Mouse (Mus musculus) midbrain, embryonic 10.5 days (tissue): Measurements from ENCODE around the gene Nkx2-3. TPM values are rescaled to one million over a fixed set of nuclear protein-coding genes. Genes with fewer than 3 reads are reported as not detected.

Experiments
- DNase-seq: peaks from one replicate; pipeline ENCODE4 v3.0.0-alpha.2; 2017; ENCODE audit warnings: low spot score
- H3K27ac ChIP-seq: fragments of 300-500 bp; sonication (generic); replicated peaks from 2 replicates; pipeline ENCODE4 v1.5.1; 2016; ENCODE audit warnings: mild to moderate bottlenecking
- H3K27me3 ChIP-seq: fragments of 300-500 bp; sonication (generic); 2 replicates; pipeline ENCODE4 v1.6.1; 2016; ENCODE audit warnings: low read depth, mild to moderate bottlenecking; ENCODE audit not compliant: poor library complexity, severe bottlenecking
- H3K36me3 ChIP-seq: fragments of 300-500 bp; sonication (generic); 2 replicates; pipeline ENCODE4 v1.6.1; 2016; ENCODE audit warnings: mild to moderate bottlenecking, moderate library complexity
- H3K4me1 ChIP-seq: fragments of 300-500 bp; sonication (generic); 2 replicates; pipeline ENCODE4 v1.6.1; 2016
- H3K4me3 ChIP-seq: fragments of 300-500 bp; sonication (generic); 2 replicates; pipeline ENCODE4 v1.5.1; 2016; ENCODE audit warnings: mild to moderate bottlenecking, moderate library complexity
- H3K9me3 ChIP-seq: fragments of 300-500 bp; sonication (generic); replicated peaks from 2 replicates; pipeline ENCODE4 v1.6.1; 2016; ENCODE audit warnings: mild to moderate bottlenecking
- WGBS: fragments of 180-500 bp; shearing (Covaris S2); methylation state at CpG from one replicate; pipeline ENCODE4 v1.1.7; 2016; 5-methylcytosine and 5-hydroxymethylcytosine counted together
- polyA plus RNA-seq: library from polyadenylated mRNA; unstranded; fragments of >200 nt; fragmentation: Nextera tagmentation; extraction: Ambion mirVana; gene quantifications from 2 replicates; pipeline ENCODE4 v1.2.1, GENCODE M21; 2016

Gene Nkx2-3
- polyA plus RNA-seq, 1 experiment from 2014 or later, result 0.21 TPM

DNA sequence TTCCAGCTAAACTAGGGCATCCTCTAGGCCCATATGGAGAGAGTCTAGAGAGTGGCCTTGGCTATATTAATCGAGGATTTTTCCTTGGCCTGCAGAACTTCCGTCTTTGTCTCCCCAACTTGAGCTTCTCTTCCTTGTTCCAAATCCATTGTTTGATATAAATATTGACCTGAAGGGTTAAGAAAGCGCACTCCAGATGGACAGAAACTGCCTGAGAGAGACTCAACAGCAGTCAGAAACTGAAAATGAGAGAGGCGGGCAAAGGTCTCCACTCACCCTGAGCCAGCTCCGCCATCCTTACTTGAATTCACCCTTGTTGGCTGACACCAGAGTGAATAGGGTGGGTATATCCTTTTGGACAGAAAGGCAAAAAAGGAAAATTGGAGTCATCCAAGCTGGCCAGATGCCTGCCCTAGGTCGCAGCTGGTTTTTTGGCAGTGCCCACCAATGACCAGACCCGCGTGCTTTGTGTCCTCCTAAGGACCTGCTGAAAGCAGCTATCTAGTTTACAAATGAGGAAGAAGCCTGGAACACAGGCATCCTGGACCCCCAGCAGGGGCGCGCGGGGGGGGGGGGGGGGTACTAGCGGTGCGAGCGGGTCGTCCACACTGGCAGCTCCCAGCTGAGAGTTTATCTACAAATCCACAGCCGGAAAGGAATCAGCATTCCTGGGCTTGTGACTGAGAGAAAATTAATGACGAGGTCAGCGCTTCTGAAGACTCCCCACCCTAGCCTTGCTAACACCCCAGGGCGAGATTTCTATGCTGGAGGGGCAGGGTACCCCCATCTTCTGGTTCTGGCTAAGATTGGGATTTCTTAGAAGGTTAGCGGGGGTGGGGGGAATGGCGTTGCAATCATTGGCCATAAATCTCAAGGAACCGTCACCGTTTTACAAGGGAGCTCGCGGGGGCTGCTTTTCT is 13.1 kb upstream of the Nkx2-3 start:
- peak; percentile 39 for DNase-seq
- 1% methylated on average over 25 of the region's 25 CpGs for WGBS

DNA sequence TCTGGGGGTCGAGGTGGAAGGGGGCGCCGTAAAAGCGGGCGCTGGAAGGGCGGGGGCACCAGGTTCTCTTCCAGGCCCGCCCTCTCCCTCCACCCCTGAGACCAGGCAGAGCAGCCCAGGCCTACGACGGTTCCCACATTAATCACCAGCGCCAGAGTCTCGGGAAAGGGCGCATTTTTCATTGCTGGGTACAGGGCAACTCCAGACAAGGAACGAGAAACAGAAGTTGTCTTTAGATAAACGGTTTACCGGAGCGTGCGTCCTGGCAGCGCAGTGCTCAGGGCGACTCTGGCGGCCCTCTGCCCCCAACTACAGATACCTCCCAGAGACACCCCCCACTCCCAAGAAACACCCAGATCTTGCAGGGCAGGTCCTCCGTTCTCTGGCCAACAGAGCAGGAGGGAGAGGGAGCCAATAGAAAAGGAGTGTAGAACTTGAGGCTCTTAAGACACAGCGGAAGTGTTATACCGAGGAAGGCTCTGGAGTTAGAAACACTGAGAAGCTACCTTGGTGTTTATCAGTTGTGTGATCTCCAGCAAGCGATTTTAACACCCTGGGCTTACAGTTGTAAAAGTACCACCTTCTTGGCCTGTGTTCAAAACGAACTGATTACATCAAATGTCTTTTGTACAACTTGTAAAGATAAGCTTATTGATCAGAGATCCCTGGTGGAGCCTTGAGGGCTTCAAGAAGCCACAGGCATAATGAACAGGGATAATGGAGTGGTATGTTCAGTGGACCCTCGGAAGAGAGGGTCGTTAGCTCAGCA is 12.2 kb upstream of the Nkx2-3 start:
- under 1% methylated on average over 27 of the region's 27 CpGs for WGBS
- no peaks in the 10 kb centered on the region for H3K36me3 ChIP-seq
- peaks cover 24% of the 10 kb centered on the region for H3K4me1 ChIP-seq
- DNase-seq, result peak; percentile 49
- H3K27me3 ChIP-seq, result peaks cover 100% of the 10 kb centered on the region
- H3K27ac ChIP-seq, result no peak overlapping the region
- no peak overlapping the region for H3K4me3 ChIP-seq
- H3K9me3 ChIP-seq, result no peaks in the 10 kb centered on the region

More for the DNA sequence above, 13.1 kb upstream of the Nkx2-3 start:
- H3K27ac ChIP-seq, result no peak overlapping the region
- H3K9me3 ChIP-seq, result no peaks in the 10 kb centered on the region
- H3K36me3 ChIP-seq, result no peaks in the 10 kb centered on the region
- peaks cover 24% of the 10 kb centered on the region for H3K4me1 ChIP-seq
- H3K4me3 ChIP-seq, result no peak overlapping the region
- H3K27me3 ChIP-seq, result peaks cover 100% of the 10 kb centered on the region

DNA sequence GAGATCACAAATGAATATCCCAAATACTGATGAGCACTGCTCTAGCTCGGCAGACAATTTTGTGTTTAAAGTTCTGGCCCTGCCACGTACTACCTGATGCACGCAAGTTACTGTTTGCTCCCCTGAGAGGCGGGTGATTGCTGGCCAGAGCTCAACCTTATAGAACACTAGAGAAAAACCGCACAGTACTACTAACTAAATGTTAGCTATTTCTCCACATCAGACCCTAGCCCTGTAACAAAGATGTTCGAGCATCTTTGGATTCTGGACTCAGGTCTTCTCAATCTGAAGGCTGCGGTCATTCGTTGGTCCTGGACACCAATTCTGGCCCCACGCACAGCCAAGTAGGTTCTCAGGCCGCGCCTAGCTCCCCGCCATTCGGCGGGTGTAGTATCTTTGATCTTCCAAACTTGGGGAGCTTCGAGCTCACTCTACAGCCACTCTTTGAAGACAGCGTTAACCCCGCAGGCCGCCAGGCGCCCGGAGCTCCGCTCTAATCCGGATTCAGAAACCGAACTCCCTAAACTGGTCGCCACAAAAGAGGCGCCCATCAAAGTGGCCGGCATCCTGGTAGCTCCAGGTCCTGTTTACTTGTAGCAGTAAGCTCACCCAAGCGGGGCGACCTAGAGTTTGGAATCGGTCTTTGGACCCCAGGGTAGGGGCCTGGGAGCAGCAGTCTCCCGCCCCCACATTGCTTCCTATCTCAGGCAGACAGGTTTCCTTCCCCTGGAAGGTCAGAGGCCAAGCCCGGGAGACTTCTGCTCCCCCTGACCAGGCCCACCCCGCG is 11.4 kb upstream of the Nkx2-3 start:
- whole genome bisulfite sequencing, result 2% methylated on average over 33 of the region's 33 CpGs
- no peak overlapping the region for H3K27ac ChIP-seq
- DNase-seq, result peak; percentile 51

DNA sequence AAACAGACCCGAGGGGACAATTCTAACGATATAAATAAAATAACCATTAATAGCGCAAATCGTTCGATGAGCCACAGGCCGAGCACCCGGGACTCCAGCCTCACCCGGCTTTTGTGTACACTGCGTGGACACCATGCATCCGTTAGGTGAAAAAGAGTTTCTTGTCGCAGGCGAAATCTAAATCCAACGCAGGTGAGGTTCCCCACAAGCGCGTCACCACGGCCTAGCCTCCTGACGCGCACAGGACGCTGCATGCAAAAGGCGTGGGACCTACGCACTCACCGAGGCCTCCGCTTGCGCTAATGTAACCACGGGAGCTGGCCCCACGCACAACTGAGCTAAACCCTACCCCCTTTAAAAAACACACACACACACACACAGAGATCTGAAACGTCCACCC is 10.7 kb upstream of the Nkx2-3 start:
- Histone ChIP-seq H3K4me1 (peaks cover 27% of the 10 kb centered on the region), H3K9me3 (no peaks in the 10 kb centered on the region), H3K27ac (no peak overlapping the region), H3K4me3 (no peak overlapping the region), H3K36me3 (no peaks in the 10 kb centered on the region), H3K27me3 (peaks cover 100% of the 10 kb centered on the region)
- DNase-seq, result no peak
- WGBS, result under 1% methylated on average over 27 of the region's 27 CpGs

More for the DNA sequence above, 11.4 kb upstream of the Nkx2-3 start:
- peaks cover 100% of the 10 kb centered on the region for H3K27me3 ChIP-seq
- no peak overlapping the region for H3K4me3 ChIP-seq
- no peaks in the 10 kb centered on the region for H3K9me3 ChIP-seq
- no peaks in the 10 kb centered on the region for H3K36me3 ChIP-seq
- peaks cover 24% of the 10 kb centered on the region for H3K4me1 ChIP-seq

DNA sequence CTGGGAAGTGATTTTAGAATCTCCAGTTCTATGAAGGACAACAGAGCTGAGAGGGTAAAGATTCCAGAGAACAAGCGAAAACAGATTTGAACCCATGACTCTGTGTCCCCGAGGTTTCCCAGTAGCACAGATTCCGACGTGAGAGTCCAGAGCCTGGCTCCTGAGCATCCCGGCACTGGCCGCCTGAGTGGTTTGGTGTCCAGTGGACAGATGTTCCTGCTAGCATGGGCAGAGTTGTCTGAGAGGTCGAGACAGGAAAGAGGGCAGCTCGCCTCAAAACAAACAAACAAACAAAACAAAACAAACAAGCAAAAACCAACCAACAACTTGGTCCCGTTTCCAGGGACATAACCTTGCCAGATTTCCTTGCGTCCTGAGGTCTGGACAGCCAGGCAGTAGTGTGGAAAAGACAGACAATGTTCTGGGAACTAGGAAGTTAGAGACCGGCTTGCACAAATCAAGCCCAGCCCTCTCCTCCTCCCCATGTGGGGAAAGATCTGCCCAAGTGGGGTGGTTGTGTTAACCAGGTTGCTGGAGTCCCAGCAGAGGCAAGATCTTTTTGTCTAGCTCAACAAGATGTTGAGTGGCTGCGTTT is 10.0 kb upstream of the Nkx2-3 start:
- H3K36me3 ChIP-seq, result no peaks in the 10 kb centered on the region
- H3K27me3 ChIP-seq, result peaks cover 100% of the 10 kb centered on the region
- H3K4me1 ChIP-seq, result peaks cover 34% of the 10 kb centered on the region
- WGBS, result 1% methylated on average over 12 of the region's 12 CpGs
- peak; percentile 35 for DNase-seq
- H3K4me3 ChIP-seq, result no peak overlapping the region
- no peaks in the 10 kb centered on the region for H3K9me3 ChIP-seq
- H3K27ac ChIP-seq, result no peak overlapping the region

DNA sequence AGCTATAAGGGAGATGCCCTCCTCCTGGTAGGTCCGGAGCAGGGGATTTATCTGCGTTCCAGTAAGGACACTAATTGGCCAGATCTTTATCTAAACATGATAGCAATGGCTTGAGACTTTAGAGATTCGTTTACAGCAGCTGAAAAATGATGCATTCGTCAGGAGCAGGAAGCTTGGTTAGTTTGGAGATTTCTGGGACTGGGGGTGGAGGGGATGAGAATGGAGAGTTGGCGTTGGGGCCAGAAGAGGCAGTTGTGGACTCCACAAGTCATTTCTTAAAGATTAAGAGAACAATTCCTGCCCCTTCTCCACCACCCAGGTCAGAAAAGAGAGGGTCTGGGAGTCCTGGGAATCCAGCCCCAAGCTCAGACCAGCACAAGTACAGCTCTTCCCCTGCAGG is 8.6 kb upstream of the Nkx2-3 start:
- no peak overlapping the region for H3K4me3 ChIP-seq
- H3K27me3 ChIP-seq, result peaks cover 100% of the 10 kb centered on the region
- peaks cover 35% of the 10 kb centered on the region for H3K4me1 ChIP-seq
- peak; percentile 21 for DNase-seq
- H3K36me3 ChIP-seq, result no peaks in the 10 kb centered on the region
- WGBS, result 1% methylated on average over 5 of the region's 5 CpGs
- H3K27ac ChIP-seq, result no peak overlapping the region
- H3K9me3 ChIP-seq, result no peaks in the 10 kb centered on the region

DNA sequence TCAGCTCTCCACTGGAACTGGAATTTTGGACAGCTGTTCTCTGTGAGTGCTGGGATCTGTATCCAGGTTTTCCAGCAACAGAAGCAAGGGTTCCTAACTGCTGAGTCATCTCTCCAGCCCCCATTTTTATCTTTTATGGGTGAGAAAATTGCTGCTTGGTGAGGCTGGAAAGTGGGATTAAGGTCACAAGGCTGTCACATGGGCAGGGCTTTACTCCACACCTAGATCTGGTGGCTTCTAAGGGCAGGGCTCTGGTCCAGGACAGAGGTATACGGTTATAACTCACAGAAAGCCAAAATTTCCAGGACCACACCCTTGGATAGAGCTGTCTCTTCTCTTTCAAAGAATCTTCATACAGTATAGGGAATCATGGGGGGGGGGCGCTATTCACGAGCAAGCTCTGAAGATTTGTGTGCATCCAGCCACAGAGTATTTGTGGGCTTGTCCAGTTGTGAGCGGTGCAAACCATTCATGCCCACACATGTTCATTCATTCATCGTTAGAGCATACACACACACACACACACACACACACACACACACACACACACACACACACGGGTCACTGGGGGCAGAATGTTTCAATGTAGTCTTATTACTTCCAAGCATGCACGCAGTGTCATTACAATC is 7.5 kb upstream of the Nkx2-3 start:
- no peak overlapping the region for H3K4me3 ChIP-seq
- H3K9me3 ChIP-seq, result no peaks in the 10 kb centered on the region
- 5% methylated on average over 7 of the region's 7 CpGs for WGBS
- no peaks in the 10 kb centered on the region for H3K36me3 ChIP-seq
- peak; percentile 27 for DNase-seq
- H3K27me3 ChIP-seq, result peaks cover 100% of the 10 kb centered on the region
- peaks cover 30% of the 10 kb centered on the region for H3K4me1 ChIP-seq
- H3K27ac ChIP-seq, result no peak overlapping the region

DNA sequence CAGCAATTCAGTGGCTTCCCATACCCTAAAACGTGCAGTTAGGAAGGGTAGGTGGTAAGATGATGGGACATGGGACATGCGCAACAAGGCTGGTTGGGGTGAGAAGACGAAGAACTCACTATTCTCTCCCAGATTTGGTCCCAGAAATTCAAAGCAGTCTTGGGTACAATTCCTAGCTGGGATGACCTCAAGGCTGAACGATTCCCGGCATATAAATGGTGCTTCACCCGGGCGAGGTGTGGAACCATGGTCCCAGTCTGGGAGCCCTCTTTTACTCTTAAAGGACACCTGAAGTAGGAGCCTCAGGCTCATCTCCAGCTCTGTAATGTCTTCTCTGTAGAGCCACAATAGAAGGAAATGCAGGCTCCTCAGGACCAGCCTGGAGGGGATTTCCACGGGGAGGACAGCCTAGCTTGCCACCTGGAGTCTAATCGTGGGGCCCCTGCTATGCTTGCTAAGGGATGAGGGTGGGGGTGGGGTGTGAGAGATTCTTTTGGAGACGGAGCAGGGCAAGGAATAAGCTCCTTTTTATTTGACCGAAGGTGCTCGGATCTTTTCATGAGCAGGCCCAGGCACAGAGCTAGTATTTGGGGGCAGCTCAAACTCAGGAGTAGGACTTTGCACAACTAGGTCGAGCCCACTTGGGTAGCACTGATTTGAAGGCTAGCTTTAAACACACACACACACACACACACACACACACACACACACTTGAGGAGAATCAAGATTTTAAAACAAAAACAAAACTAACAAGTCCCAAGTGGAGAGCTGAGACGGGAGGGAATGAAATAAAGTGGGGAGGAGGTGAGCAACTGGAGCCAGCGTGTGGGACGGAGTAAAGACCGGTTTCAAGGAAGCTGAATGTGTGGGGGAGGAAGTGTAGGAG is 6.2 kb upstream of the Nkx2-3 start:
- no peak overlapping the region for H3K27ac ChIP-seq
- DNase-seq, result peak; percentile 38
- no peak overlapping the region for H3K4me3 ChIP-seq
- no peaks in the 10 kb centered on the region for H3K9me3 ChIP-seq
- 2% methylated on average over 17 of the region's 17 CpGs for WGBS
- peaks cover 32% of the 10 kb centered on the region for H3K4me1 ChIP-seq
- peaks cover 100% of the 10 kb centered on the region for H3K27me3 ChIP-seq
- no peaks in the 10 kb centered on the region for H3K36me3 ChIP-seq

DNA sequence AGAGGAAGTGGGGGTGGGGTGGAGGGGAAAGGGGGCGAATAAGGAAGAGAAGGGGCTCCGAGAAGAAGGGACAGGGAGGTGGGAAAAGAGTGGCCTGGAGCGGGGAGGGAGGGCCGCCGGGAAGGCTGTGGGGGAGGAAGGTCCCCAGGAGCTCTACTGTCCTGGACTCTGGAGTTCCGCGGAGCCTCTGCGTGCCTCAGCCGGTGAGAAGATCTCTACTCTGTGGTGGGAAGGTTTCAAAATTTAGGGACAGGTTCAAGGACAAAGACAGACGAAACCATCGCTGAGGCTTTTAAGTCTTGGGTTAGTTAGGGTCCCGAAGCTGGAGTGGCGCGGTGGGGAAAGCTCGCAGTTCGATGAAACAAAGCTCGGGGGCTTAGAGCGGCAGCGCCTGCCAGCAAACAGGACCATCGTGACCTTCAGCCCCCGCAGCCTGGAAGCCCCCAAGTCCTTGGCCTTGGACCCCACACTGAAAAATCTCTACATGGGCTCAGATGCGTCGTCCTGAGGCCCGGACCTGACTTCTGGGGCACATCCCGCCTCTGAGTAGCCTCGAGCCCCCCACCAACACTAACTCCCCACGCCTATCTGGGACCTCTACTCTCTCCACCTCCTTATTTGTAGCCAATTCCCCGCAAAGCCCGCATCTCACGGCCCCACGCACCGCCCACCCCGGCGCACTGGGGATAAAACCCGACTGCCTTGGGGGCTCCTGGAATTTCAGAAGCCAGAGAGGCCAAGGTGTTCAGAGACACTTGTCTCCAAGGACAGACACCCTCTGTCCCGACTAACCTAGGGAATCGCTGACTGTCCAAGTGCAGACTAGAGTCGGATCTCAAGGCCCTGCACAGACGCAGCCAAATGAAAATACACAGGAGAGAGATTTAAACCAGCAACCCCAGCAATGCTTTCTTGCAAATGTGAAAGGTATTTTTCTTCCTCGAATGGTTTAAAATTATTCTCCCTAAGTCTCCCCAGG is 5.3 kb upstream of the Nkx2-3 start:
- under 1% methylated on average over 40 of the region's 40 CpGs for WGBS
- peaks cover 100% of the 10 kb centered on the region for H3K27me3 ChIP-seq

DNA sequence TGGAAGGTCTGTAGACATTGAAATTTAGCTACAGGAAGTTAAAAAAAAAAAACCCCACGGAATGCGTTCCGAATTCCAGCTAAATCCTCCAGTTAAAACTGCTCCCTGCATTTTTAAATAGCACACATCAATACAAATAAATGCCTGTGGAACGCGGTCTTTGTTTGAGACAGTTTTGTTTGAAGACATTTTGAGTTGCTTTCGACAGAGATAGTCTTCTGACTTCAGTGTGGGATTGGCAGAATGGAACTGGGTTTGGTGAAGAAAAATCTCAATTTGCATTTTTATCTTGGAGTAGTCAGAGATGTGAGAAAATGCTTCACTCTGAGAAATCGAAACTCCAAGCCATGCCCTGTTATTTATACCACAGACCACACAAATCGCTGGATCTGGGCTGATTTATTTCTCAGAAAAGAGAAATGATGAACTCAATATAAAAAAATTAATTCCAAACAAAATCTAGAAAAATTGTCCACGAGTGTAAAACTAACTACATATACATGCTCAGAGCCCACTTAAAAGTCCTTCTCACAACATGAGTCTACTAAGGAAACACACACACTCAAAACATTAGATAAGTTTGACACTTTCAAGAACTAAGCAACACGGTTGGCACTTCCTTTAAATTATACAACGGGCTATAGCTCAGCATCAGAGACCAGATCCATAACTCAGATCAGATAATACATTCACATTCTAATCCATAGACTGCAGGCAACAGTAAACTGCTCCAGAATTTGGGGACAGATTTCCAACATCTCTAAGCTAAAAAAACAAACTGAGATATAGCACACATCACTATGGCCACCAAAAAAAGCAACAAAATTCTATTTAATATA is 4.1 kb upstream of the Nkx2-3 start:
- Histone ChIP-seq H3K27ac (no peak overlapping the region), H3K4me3 (no peak overlapping the region), H3K9me3 (no peaks in the 10 kb centered on the region), H3K4me1 (peaks cover 44% of the 10 kb centered on the region), H3K27me3 (peaks cover 100% of the 10 kb centered on the region), H3K36me3 (no peaks in the 10 kb centered on the region)
- 2% methylated on average over 11 of the region's 11 CpGs for WGBS
- DNase-seq, result peak; percentile 18

More for the DNA sequence above, 5.3 kb upstream of the Nkx2-3 start:
- Histone ChIP-seq H3K4me1 (peaks cover 32% of the 10 kb centered on the region), H3K27ac (no peak overlapping the region), H3K9me3 (no peaks in the 10 kb centered on the region), H3K4me3 (no peak overlapping the region), H3K36me3 (no peaks in the 10 kb centered on the region)
- DNase-seq, result peak; percentile 58
